Mouse (Mus musculus) gastrocnemius, postnatal 36 days (tissue): ENCODE results near the gene Gm3604. TPM values are rescaled to one million over a fixed set of nuclear protein-coding genes. Genes with fewer than 3 reads are reported as not detected.
"Not testable (repeated sequence)": the region's sequence is repeated elsewhere in the genome, so short reads cannot be mapped to it uniquely, and the experiment has no call there.

Experiments used
- DNase-seq, 2 experiments: peaks; one replicate each; pipeline ENCODE4 v3.0.0; 2022
- intact Hi-C: fragments of 180-260 bp; cut with DNase I; formaldehyde crosslinking; loops from one replicate; pipeline ENCODE4 v1.15.1; 2025
- long read RNA-seq, 2 experiments: library from polyadenylated mRNA; stranded (forward); transcript quantifications; one replicate each; pipeline ENCODE4 v2.0.0; 2021
- microRNA-seq, 2 experiments: library from miRNA; unstranded; fragments of <30 nt; microRNA quantifications; one replicate each; pipeline ENCODE4 v1.2.0; 2021
- total RNA-seq, 2 experiments: library from RNA; stranded (reverse); gene quantifications; 2 replicates each; pipeline ENCODE4 v1.2.3; 2021

Gene Gm3604
- total RNA-seq: under 1 TPM; 0.25 to 0.26 TPM
- long read RNA-seq, experiment 1: 0 reads
- long read RNA-seq, experiment 2, partial matches to known transcripts: 0 of 1 reads
- long read RNA-seq, experiment 2, other reads (novel, unspliced or antisense): 1 of 1 reads

- peak; percentile 15 to 19 for DNase-seq
- intact Hi-C loops: not testable (repeated sequence)
Observed at GRCm38 (mm10) chr13:62382952-62383351, at the start of gene Gm3604. Gm3604 (minus strand) TSS chr13:62383177.

DNA sequence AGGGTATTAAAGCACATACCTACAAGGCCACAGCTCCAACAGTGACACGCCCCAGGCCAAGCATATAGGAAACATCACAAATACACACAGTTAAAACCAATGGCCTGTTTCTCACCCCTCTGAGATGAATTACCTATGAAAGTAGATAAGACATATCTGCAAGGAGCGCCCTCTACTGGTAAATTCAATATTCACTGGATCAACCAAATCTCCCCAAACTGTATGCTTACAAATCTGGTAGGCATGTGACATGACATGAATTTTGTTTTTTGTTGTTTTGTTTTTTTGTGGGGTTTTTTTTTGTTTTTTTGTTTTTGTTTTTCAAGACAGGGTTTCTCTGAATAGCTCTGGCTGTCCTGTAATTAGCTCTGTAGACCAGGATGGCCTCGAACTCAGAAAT, 16.2 kb upstream of the Gm3604 start:
- intact Hi-C loops, DNase-seq: not testable (repeated sequence)

- intact Hi-C loops, DNase-seq: not testable (repeated sequence)
Observed at GRCm38 (mm10) chr13:62390076-62390620, 7.2 kb upstream of the Gm3604 start.

DNA sequence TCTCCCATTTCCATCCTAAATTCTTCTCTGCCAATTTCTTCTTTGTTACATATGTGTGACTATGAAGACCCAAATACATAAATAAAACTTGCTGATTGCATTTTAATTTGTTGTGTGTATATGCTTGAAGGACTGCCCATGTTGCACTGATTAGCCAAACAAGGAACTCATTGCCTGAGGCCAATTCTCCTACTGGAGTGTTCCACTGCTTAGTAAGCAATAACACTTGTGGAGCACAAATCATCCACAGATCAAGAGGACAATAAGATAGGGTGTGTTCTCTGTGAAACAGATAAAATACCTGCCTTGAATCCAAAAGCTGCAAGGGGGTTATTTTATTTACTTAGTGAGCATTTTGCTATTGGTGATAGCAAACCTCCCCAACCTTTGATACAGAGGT, 51.2 kb downstream of the Gm3604 start:
- intact Hi-C loops: no loop called here
- no peak for DNase-seq

GRCm38 (mm10) chr13:62331381-62331780, 51.6 kb downstream of the Gm3604 start:
- intact Hi-C loops: no loop called here
- no peak for DNase-seq

Small RNA genes lying within 50 kb of the gene (microRNA-seq; reads per million reads assigned to microRNA genes)
- 0 reads per million in 2 experiments for gene Gm25933

Other genes with a start within 250 kb of the Gm3604 start
- 1 to 10 TPM; 3.8 to 4.3 TPM for gene Gm49359, start 83.7 kb upstream of the Gm3604 start, total RNA-seq
- gene Zfp935, start 175.3 kb upstream of the Gm3604 start, total RNA-seq: not detected
- gene Zfp934, start 188.0 kb upstream of the Gm3604 start, total RNA-seq: 1 to 10 TPM; 1.9 to 2.8 TPM
- gene 6720489N17Rik, start 241.0 kb upstream of the Gm3604 start, total RNA-seq: under 1 TPM; 0.30 to 0.66 TPM